ENCODE assay signal across 25 mouse cellular contexts in genomic region chr9:120802646-120803045, GRCm38 (mm10).
DNase-seq lines count a peak whose midpoint lies in the region; ATAC-seq lines count a peak whose summit lies in the region.
"Had no signal": no experiment of that assay in that cellular context is flagged by ENCODE, and none has a peak within 500 bp of the region (broad histone marks: within the 10 kb centered on the region; RNA-seq: fewer than 3 reads in every experiment).

No protein-coding gene starts in this region.

- H3K4me2 ChIP-seq in intestine, embryonic 16.5 days (ENCODE audit: low read depth, low read length) = no peak overlapping the region
- H3K4me2 ChIP-seq: embryonic facial prominence, embryonic 12.5 days; embryonic facial prominence, embryonic 15.5 days; heart, embryonic 11.5 days; hindbrain, embryonic 13.5 days had no signal

- 84% methylated on average over 4 of the region's 4 CpGs for WGBS in intestine, embryonic 16.5 days

- peak; percentile 74 for DNase-seq in adrenal gland, adult 2 months
- DNase-seq in adrenal gland, postnatal 25 days = no peak
- peak; percentile 70 for DNase-seq in adrenal gland, postnatal 14 days
- no peak for DNase-seq in cerebellum, adult 11 months
- DNase-seq: B cell, adult 2 months; cerebellum, adult 2 months; cerebellum, adult 9-11 months; cerebellum, postnatal 25 days; forebrain, postnatal 0 days; gastrocnemius, adult 2 months; gastrocnemius, postnatal 14 days; heart, adult 11 months; kidney, adult 18-20 months; kidney, adult 9 months had no signal

- no peaks in the 10 kb centered on the region for H3K9me3 ChIP-seq in intestine, embryonic 16.5 days (ENCODE audit: control insufficient read depth, low read length)
- H3K9me3 ChIP-seq: embryonic facial prominence, embryonic 12.5 days; embryonic facial prominence, embryonic 15.5 days; G1E; hindbrain, embryonic 13.5 days had no signal

- H3K36me3 ChIP-seq in intestine, embryonic 16.5 days (ENCODE audit: control insufficient read depth, insufficient read depth, low read length) = no peaks in the 10 kb centered on the region
- H3K36me3 ChIP-seq: embryonic facial prominence, embryonic 12.5 days; embryonic facial prominence, embryonic 15.5 days; G1E; hindbrain, embryonic 13.5 days had no signal

- H3K27me3 ChIP-seq in intestine, embryonic 16.5 days (replicated peaks; ENCODE audit: control insufficient read depth, insufficient read depth, low read length) = no peaks in the 10 kb centered on the region
- H3K27me3 ChIP-seq: CH12.LX; embryonic facial prominence, embryonic 12.5 days; embryonic facial prominence, embryonic 15.5 days; Patski had no signal

- ATAC-seq in intestine, embryonic 16.5 days = peak; percentile 49
- ATAC-seq in inflammation-experienced regulatory T-cells, adult 6 months = no peak
- ATAC-seq: forebrain, embryonic 14.5 days; forebrain, postnatal 0 days; hindbrain, embryonic 16.5 days; Patski had no signal

- no peak overlapping the region for H3K4me3 ChIP-seq in intestine, embryonic 16.5 days (ENCODE audit: low read length)
- H3K4me3 ChIP-seq: embryonic facial prominence, embryonic 12.5 days; embryonic facial prominence, embryonic 15.5 days; gastrocnemius, adult 2 months; hindbrain, embryonic 13.5 days had no signal

- peaks cover 10% of the 10 kb centered on the region; the same call in 1 of the 2 replicates for H3K4me1 ChIP-seq in intestine, embryonic 16.5 days (ENCODE audit: control insufficient read depth, insufficient read depth, low read length)

- H3K9ac ChIP-seq in intestine, embryonic 16.5 days (ENCODE audit: low read depth, low read length) = no peak overlapping the region
- H3K9ac ChIP-seq: embryonic facial prominence, embryonic 12.5 days; embryonic facial prominence, embryonic 15.5 days; forebrain, postnatal 0 days; hindbrain, embryonic 13.5 days had no signal

- no peak overlapping the region for H3K27ac ChIP-seq in intestine, embryonic 16.5 days (ENCODE audit: low read length)
- H3K27ac ChIP-seq: embryonic facial prominence, embryonic 12.5 days; embryonic facial prominence, embryonic 15.5 days; gastrocnemius, adult 2 months; hindbrain, embryonic 13.5 days had no signal

Comparison
In these comparisons a context has a peak if more than half of its experiments do, and no peak if none do; other contexts are left out.
1. DNase-seq: peak in adrenal gland, adult 2 months (single experiment) and adrenal gland, postnatal 14 days (single experiment); none in adrenal gland, postnatal 25 days (single experiment) and cerebellum, adult 11 months (single experiment).